Mouse (Mus musculus) T-helper 17 cell (primary cell): ENCODE results near the gene Slc7a10.

Experiments
- in situ Hi-C, 2 experiments: fragments of 300-600 bp; cut with MboI, MseI; formaldehyde crosslinking; loops; 1 replicate in 1 of 2; 2 replicates in 1 of 2; pipeline ENCODE4 v1.15.1; 2025; ENCODE audit warnings: high pct_unique_total_duplicates in 2 of 2

The Slc7a10 gene

DNA sequence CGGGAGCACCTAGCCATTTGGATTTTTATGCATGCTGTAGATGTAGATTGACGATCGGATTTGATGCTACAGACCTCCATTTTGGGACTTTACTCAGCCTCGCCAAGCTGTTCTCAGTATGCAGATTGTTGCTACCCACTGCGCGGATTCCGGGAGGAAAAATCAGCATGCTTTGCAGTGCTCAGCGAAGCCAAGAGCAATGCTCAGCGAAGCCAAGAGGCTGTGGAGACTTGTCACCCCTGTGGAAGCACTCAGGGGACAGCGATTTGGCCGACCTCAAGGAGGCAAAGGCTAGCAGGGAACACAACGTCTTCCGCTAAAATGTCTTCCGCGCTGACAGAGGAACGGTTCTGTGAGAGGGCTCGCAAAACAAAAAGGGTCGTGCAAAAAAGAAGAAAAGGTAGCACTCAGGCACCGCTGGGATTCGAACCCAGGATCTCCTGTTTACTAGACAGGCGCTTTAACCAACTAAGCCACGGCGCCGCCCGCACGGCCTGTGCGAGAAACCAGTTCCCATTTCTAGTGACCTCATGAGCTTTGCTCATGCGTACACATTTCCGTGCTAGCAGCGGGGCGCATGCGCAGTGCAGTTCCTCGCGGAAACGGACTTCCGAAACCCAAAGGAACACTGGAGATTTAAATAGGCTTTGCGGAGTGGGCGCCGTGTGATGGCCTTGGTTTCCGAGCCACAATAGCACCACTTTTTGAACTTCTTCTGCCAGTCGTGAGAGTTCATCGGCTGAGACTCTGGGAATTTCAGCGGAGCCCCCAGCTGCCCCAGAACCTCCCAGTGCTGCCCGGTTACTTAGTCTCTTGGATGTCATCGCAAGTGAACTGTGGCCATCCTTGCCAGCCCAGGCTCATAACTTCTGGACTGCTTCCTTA lies 48.4 kb downstream of the Slc7a10 start:
- in situ Hi-C loops, result loop anchor here (5.0 to 25.0 kb wide), 3 partner anchors 83 to 822 kb away; partner anchors contain the start of gene Gpatch1 (in 1 of the 2)

DNA sequence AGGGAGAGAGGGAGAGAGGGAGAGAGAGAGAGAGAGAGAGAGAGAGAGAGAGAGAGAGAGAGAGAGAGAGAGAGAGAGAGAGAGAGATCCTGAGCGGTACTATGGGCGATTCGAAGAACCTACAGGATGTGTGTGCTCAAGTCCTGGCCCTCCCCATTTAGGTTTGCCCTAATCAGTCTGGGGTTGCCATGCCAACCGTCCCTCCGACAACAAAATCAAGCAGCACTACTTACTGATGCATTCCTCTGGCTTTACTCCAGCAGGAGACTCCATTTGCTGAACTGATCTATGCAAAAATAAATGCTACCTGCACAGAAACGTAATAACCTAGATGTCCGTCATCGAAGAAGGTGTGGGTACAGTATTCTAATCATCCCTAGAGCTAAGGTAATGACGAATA lies 49.1 kb downstream of the Slc7a10 start:
- in situ Hi-C loops, result loop anchor here in 1 of 2 experiments (25.0 kb wide), 1 partner anchor 823 kb away; no protein-coding TSS in a partner anchor

DNA sequence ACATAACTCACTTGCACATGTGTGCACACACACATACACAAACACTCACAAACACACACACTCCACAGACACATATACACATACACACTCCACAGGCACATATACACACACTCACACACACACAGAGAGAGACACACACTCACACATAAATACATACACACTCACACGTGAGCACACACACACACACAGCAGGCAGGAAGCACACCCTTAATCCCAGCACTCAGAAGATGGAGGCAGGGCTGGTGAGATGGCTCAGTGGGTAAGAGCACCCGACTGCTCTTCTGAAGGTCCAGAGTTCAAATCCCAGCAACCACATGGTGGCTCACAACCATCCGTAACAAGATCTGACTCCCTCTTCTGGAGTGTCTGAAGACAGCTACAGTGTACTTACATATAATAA lies 51.8 kb downstream of the Slc7a10 start:
- in situ Hi-C loops, result loop anchor here in 1 of 2 experiments (25.0 kb wide), 1 partner anchor 826 kb away; no protein-coding TSS in a partner anchor
